Mouse (Mus musculus) bone marrow macrophage, adult 2 months (primary cell): ENCODE data around the gene Grip1.

Experiments
- CTCF ChIP-seq: IDR thresholded peaks from 2 replicates; pipeline ENCODE4 v1.5.1; 2012; ENCODE audit warnings: low read depth, mild to moderate bottlenecking, low read length, moderate library complexity
- POLR2A ChIP-seq: IDR thresholded peaks from 2 replicates; pipeline ENCODE4 v1.6.1; 2012; ENCODE audit warnings: mild to moderate bottlenecking, low read depth, low read length, borderline replicate concordance

- no peak for TF ChIP-seq CTCF
- TF ChIP-seq POLR2A: no peak
These were observed 102.7 kb downstream of the Grip1 start for GRCm38 (mm10) chr10:119556346-119556745.
